Mouse (Mus musculus) myocyte (in vitro differentiated cells): ENCODE results near the gene Inafm1. TPM values are rescaled to one million over a fixed set of nuclear protein-coding genes. Genes with fewer than 3 reads are reported as not detected.

ENCODE experiments used
- H3K27me3 ChIP-seq: one replicate; pipeline ENCODE4 v1.6.1; 2011; ENCODE audit not compliant: control insufficient read depth, insufficient read depth, insufficient read length
- H3K36me3 ChIP-seq: one replicate; pipeline ENCODE4 v1.6.1; 2011; ENCODE audit not compliant: control insufficient read depth, insufficient read depth
- H3K4me2 ChIP-seq: one replicate; pipeline ENCODE4 v1.6.1; 2011; ENCODE audit warnings: low read depth, control low read depth
- H3K4me3 ChIP-seq: one replicate; pipeline ENCODE4 v1.5.1; 2011; ENCODE audit warnings: mild to moderate bottlenecking, control low read depth, moderate library complexity
- H3K79me2 ChIP-seq: one replicate; pipeline ENCODE4 v1.6.1; 2011; ENCODE audit not compliant: control insufficient read depth, insufficient read depth
- H3ac ChIP-seq: one replicate; pipeline ENCODE4 v1.6.1; 2011; ENCODE audit not compliant: control insufficient read depth, insufficient read length
- CEBPB ChIP-seq: IDR thresholded peaks from 2 replicates; pipeline ENCODE4 v1.6.1; 2011; ENCODE audit warnings: mild to moderate bottlenecking, moderate library complexity; ENCODE audit not compliant: poor library complexity, insufficient read depth, severe bottlenecking
- E2F4 ChIP-seq: IDR thresholded peaks from one replicate; pipeline ENCODE4 v1.6.1; 2011; ENCODE audit warnings: mild to moderate bottlenecking, control low read depth, moderate library complexity; ENCODE audit not compliant: insufficient read depth
- MAX ChIP-seq: IDR thresholded peaks from one replicate; pipeline ENCODE4 v1.6.1; 2011; ENCODE audit warnings: low read depth, mild to moderate bottlenecking, control low read depth
- MYOD1 ChIP-seq, 3 experiments: IDR thresholded peaks; one replicate each; pipeline ENCODE4 v1.6.1; 2011; ENCODE audit warnings: control low read depth in 2 of 3, low read depth in 2 of 3, mild to moderate bottlenecking in 2 of 3, moderate library complexity in 1 of 3; ENCODE audit not compliant: insufficient read length in 2 of 3, control insufficient read depth in 1 of 3
- MYOG ChIP-seq, 3 experiments: IDR thresholded peaks; one replicate each; pipeline ENCODE4 v1.6.1; 2011; ENCODE audit warnings: control low read depth in 2 of 3, low read depth in 2 of 3, mild to moderate bottlenecking in 2 of 3; ENCODE audit not compliant: insufficient read length in 2 of 3, control insufficient read depth in 1 of 3, insufficient read depth in 1 of 3
- POLR2A ChIP-seq: IDR thresholded peaks from one replicate; pipeline ENCODE4 v1.6.1; 2011; ENCODE audit warnings: low read depth, mild to moderate bottlenecking, control low read depth, moderate library complexity; ENCODE audit not compliant: insufficient read length
- POLR2AphosphoS2 ChIP-seq: IDR thresholded peaks from one replicate; pipeline ENCODE4 v1.6.1; 2011; ENCODE audit warnings: low read depth, control low read depth; ENCODE audit not compliant: insufficient read length
- REST ChIP-seq: IDR thresholded peaks from one replicate; pipeline ENCODE4 v1.6.1; 2011; ENCODE audit warnings: mild to moderate bottlenecking, control low read depth, moderate library complexity; ENCODE audit not compliant: insufficient read depth, insufficient read length
- SRF ChIP-seq: IDR thresholded peaks from one replicate; pipeline ENCODE4 v1.6.1; 2011; ENCODE audit warnings: low read depth; ENCODE audit not compliant: control insufficient read depth, insufficient read length
- TCF12 ChIP-seq: IDR thresholded peaks from one replicate; pipeline ENCODE4 v1.6.1; 2011; ENCODE audit warnings: mild to moderate bottlenecking, control low read depth; ENCODE audit not compliant: poor library complexity, insufficient read depth, severe bottlenecking
- TCF3 ChIP-seq: IDR thresholded peaks from one replicate; pipeline ENCODE4 v1.6.1; 2011; ENCODE audit warnings: low read depth, control low read depth; ENCODE audit not compliant: insufficient read length
- USF1 ChIP-seq: IDR thresholded peaks from one replicate; pipeline ENCODE4 v1.6.1; 2011; ENCODE audit warnings: low read depth, mild to moderate bottlenecking, control low read depth, moderate library complexity
- polyA plus RNA-seq: library from polyadenylated mRNA; unstranded; fragments of >200 nt; fragmentation: generic; extraction: Trizol; gene quantifications from one replicate; pipeline ENCODE4 v1.2.1, GENCODE M21; 2012; ENCODE audit warnings: missing spikeins

Gene Inafm1
- polyA plus RNA-seq, 1 experiment: 12.1 TPM

- TF ChIP-seq CEBPB (no peak), TCF12 (no peak), SRF (no peak), POLR2AphosphoS2 (no peak), MYOG (IDR thresholded peaks at IDR 0.05; ENCODE audit: control insufficient read depth in 1 of 3, insufficient read depth in 1 of 3, insufficient read length in 2 of 3, low read depth in 2 of 3) (no peak), TCF3 (no peak), POLR2A (no peak), E2F4 (no peak), MAX (no peak), REST (no peak)
- Histone ChIP-seq H3ac (no peak overlapping the region), H3K4me3 (no peak overlapping the region), H3K36me3 (no peaks in the 10 kb centered on the region), H3K4me2 (no peak overlapping the region), H3K27me3 (no peaks in the 10 kb centered on the region), H3K79me2 (no peaks in the 10 kb centered on the region)
Observed at GRCm38 (mm10) chr7:16241787-16242186, 31.6 kb downstream of the Inafm1 start.

GRCm38 (mm10) chr7:16240978-16241303 is 32.5 kb downstream of the Inafm1 start:
- no peaks in the 10 kb centered on the region for H3K36me3 ChIP-seq
- no peak overlapping the region for H3ac ChIP-seq
- no peaks in the 10 kb centered on the region for H3K27me3 ChIP-seq
- H3K79me2 ChIP-seq: no peaks in the 10 kb centered on the region
- TF ChIP-seq POLR2AphosphoS2 (no peak), TCF3 (no peak), MAX (no peak), USF1 (no peak), E2F4 (no peak), SRF (no peak), TCF12 (no peak), POLR2A (no peak), REST (no peak)
- no peak overlapping the region for H3K4me2 ChIP-seq
- H3K4me3 ChIP-seq: no peak overlapping the region

DNA sequence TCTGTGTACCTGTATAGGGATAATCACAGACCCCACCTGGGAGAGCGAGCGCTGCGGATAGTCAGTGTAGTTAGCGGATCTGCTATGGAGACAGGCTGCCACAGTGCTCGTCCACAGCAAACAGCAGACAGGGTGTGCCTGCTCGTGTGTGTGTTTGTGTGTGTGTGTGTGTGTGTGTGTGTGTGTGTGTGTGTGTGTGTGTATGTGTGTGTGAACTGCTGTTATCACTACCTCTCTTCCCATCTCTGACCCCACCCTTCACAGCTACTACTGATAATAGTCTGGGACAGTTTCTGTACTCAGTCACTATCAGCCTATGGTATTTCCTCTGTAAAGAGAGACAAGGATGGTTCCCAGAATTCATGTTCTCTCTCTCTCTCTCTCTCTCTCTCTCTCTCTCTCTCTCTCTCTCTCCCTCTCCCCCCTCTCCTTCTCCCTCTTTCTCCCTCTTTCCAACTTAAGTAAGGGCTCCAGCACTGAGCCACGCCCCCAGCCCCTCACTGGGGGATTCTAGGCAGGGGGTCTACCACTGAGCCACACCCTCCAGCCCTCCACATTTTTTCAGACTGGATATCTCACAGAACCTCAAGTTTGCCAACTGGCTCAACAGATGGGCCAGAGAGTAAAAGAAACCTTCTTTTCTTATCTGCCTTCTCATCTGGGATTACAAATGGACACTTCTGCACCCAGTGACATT is 33.0 kb downstream of the Inafm1 start:
- TF ChIP-seq REST (no peak), TCF3 (no peak), SRF (no peak), MYOG (IDR thresholded peaks at IDR 0.05; ENCODE audit: control insufficient read depth in 1 of 3, insufficient read depth in 1 of 3, insufficient read length in 2 of 3, low read depth in 2 of 3) (no peak), TCF12 (no peak), MYOD1 (IDR thresholded peaks at IDR 0.05; ENCODE audit: control insufficient read depth in 1 of 3, insufficient read length in 2 of 3, low read depth in 2 of 3) (no peak), E2F4 (no peak), MAX (no peak), USF1 (no peak), POLR2A (no peak), CEBPB (no peak)
- Histone ChIP-seq H3K4me2 (no peak overlapping the region), H3K4me3 (no peak overlapping the region)

DNA sequence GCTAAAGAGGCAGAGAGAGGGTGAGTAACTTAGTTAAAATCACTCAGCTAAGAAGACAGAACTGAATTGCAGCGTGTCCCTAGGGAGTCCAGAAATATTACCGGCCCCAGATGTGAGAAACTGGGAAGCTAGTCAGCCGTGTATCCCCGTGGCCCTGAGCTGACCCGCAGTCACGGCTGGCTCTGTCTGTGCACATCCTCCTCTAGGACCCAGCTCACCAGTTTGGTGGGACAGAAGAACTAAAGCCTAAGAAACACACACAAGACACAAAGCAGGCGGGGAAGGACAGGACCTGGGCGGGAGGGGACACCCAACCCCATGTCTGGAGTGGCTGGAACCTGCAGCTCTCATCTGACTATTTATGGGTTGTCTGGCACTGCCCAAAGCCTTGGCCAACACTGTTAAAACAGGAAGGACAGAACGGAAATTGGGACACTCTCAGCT is 33.8 kb downstream of the Inafm1 start:
- Histone ChIP-seq H3ac (no peak overlapping the region), H3K4me3 (no peak overlapping the region), H3K36me3 (no peaks in the 10 kb centered on the region), H3K27me3 (no peaks in the 10 kb centered on the region), H3K79me2 (no peaks in the 10 kb centered on the region), H3K4me2 (no peak overlapping the region)
- TF ChIP-seq CEBPB (no peak), MYOG (IDR thresholded peaks at IDR 0.05; ENCODE audit: control insufficient read depth in 1 of 3, insufficient read depth in 1 of 3, insufficient read length in 2 of 3, low read depth in 2 of 3) (no peak), SRF (no peak), MYOD1 (IDR thresholded peaks at IDR 0.05; ENCODE audit: control insufficient read depth in 1 of 3, insufficient read length in 2 of 3, low read depth in 2 of 3) (no peak), E2F4 (no peak)

More for the DNA sequence above, 33.0 kb downstream of the Inafm1 start:
- Histone ChIP-seq H3K36me3 (no peaks in the 10 kb centered on the region), H3ac (no peak overlapping the region), H3K79me2 (no peaks in the 10 kb centered on the region), H3K27me3 (no peaks in the 10 kb centered on the region)

DNA sequence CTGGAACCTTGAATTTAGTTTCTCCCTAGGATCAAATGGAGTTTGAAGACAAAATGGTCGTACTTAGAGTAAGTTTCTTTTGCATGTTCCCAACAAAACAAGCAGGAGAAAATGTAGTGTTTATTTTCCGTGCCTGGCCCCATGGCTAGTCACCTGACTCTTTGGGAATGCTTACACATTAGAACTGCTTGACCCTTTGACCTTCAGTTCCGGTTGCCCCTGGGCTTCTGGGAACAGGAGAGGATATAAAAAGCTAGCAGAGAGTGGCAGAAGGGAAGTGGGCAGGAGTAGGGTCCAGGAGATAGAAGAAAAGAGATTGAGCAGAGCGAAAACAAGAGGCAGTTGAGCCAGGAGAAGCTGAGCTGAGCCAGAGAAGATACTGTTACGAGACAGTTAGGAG is 43.5 kb downstream of the Inafm1 start:
- Histone ChIP-seq H3K27me3 (peaks cover 5% of the 10 kb centered on the region), H3K4me2 (no peak overlapping the region), H3K79me2 (no peaks in the 10 kb centered on the region), H3ac (no peak overlapping the region), H3K4me3 (no peak overlapping the region), H3K36me3 (no peaks in the 10 kb centered on the region)
- TF ChIP-seq MAX: no peak
- TF ChIP-seq USF1: no peak
- TF ChIP-seq MYOD1 (IDR thresholded peaks at IDR 0.05; ENCODE audit: control insufficient read depth in 1 of 3, insufficient read length in 2 of 3, low read depth in 2 of 3): no peak
- TF ChIP-seq SRF: no peak
- TF ChIP-seq TCF3: no peak
- TF ChIP-seq CEBPB: no peak
- TF ChIP-seq POLR2A: no peak
- TF ChIP-seq MYOG (IDR thresholded peaks at IDR 0.05; ENCODE audit: control insufficient read depth in 1 of 3, insufficient read depth in 1 of 3, insufficient read length in 2 of 3, low read depth in 2 of 3): no peak
- no peak for TF ChIP-seq TCF12
